Mouse (Mus musculus): Measurements from ENCODE around the gene Gm3248. TPM values are rescaled to one million over a fixed set of nuclear protein-coding genes. Genes with fewer than 3 reads are reported as not detected.
"Not testable (repeated sequence)": the region's sequence is repeated elsewhere in the genome, so short reads cannot be mapped to it uniquely, and the experiment has no call there.

Gm3248 gene
- total RNA-seq (2022) = 1 to 10 TPM in 2 of 4 experiments, under 1 TPM in 2; 0.34 to 1.0 (median 0.97) TPM

- DNase-seq (ENCODE audit: low spot score in 2 of 2) = peak in 1 of 2 experiments; percentile 11
Measured at GRCm38 (mm10) chr14:5961635-5962034, at the start of gene Gm3248. TSS of gene Gm3248 (minus strand) at chr14:5961745.

- peak in 1 of 2 experiments; percentile 7 for DNase-seq (ENCODE audit: low spot score in 2 of 2)
Measured at GRCm38 (mm10) chr14:5987136-5987535, 25.6 kb upstream of the Gm3248 start.

GRCm38 (mm10) chr14:5979037-5979436 is 17.5 kb upstream of the Gm3248 start, which contains the start of gene Gm3453:
TSS of gene Gm3453 (minus strand) at chr14:5979137.
- DNase-seq (ENCODE audit: low spot score in 2 of 2) = not testable (repeated sequence)

GRCm38 (mm10) chr14:5962441-5962840 is 896 bp upstream of the Gm3248 start:
- not testable (repeated sequence) for DNase-seq (ENCODE audit: low spot score in 2 of 2)

GRCm38 (mm10) chr14:5961102-5961501 is 443 bp downstream of the Gm3248 start:
- DNase-seq (ENCODE audit: low spot score in 2 of 2) = not testable (repeated sequence)

GRCm38 (mm10) chr14:5960479-5960878 is 1.1 kb downstream of the Gm3248 start:
- DNase-seq (ENCODE audit: low spot score in 2 of 2) = peak in 1 of 2 experiments; percentile 8

GRCm38 (mm10) chr14:5923276-5923675 is 38.3 kb downstream of the Gm3248 start:
- not testable (repeated sequence) for DNase-seq (ENCODE audit: low spot score in 2 of 2)

GRCm38 (mm10) chr14:5918330-5918942 is 43.1 kb downstream of the Gm3248 start:
- not testable (repeated sequence) for DNase-seq (ENCODE audit: low spot score in 2 of 2)

- DNase-seq (ENCODE audit: low spot score in 2 of 2) = not testable (repeated sequence)
Measured at GRCm38 (mm10) chr14:5913701-5914100, 47.8 kb downstream of the Gm3248 start.

Other genes starting within 250 kb of the Gm3248 start
- 1 to 10 TPM in 1 of 4 experiments, under 1 TPM in 1, not detected in 2; 0.32 to 1.1 TPM for gene Gm3373, start 220.2 kb downstream of the Gm3248 start, total RNA-seq (2022)
- 1 to 10 TPM; 2.8 to 3.9 (median 3.0) TPM for gene Gm3383, start 153.8 kb downstream of the Gm3248 start, total RNA-seq (2022)
- not detected for gene Gm3424, start 131.4 kb downstream of the Gm3248 start, total RNA-seq (2022)
- gene Gm8237, start 81.4 kb downstream of the Gm3248 start, total RNA-seq (2022) = 1 to 10 TPM in 3 of 4 experiments, under 1 TPM in 1; 0.73 to 1.5 (median 1.1) TPM
- gene Gm3453, start 17.4 kb upstream of the Gm3248 start, total RNA-seq (2022) = not detected
- gene Gm6337, start 96.5 kb upstream of the Gm3248 start, total RNA-seq (2022) = not detected
- under 1 TPM in 1 of 4 experiments, not detected in 3; 0.42 TPM for gene Gm8206, start 132.2 kb upstream of the Gm3248 start, total RNA-seq (2022)
- gene Gm3468, start 146.9 kb upstream of the Gm3248 start, total RNA-seq (2022) = 1 to 10 TPM; 1.0 to 1.2 (median 1.1) TPM
- gene Gm3476, start 164.1 kb upstream of the Gm3248 start, total RNA-seq (2022) = not detected